Mouse (Mus musculus) hindbrain, embryonic 15.5 days (tissue): Measurements from ENCODE around the gene Olfr561. TPM values are rescaled to one million over a fixed set of nuclear protein-coding genes. Genes with fewer than 3 reads are reported as not detected.

Experiments
- ATAC-seq: fragments of 200-750 bp; cut with Nextera tagmentation; 2 replicates; pipeline ENCODE4 v1.8.0; 2017; ENCODE audit warnings: low read depth, moderate number of reproducible peaks, moderate TSS enrichment; ENCODE audit not compliant: low FRiP score
- H3K27ac ChIP-seq: fragments of 300-500 bp; sonication (generic); replicated peaks from 2 replicates; pipeline ENCODE4 v1.5.1; 2015; ENCODE audit warnings: mild to moderate bottlenecking, inconsistent platforms
- H3K27me3 ChIP-seq: fragments of 300-500 bp; sonication (generic); 2 replicates; pipeline ENCODE4 v1.6.1; 2015; ENCODE audit warnings: control low read depth, inconsistent platforms
- H3K36me3 ChIP-seq: fragments of 300-500 bp; sonication (generic); 2 replicates; pipeline ENCODE4 v1.6.1; 2015; ENCODE audit warnings: control low read depth, inconsistent platforms
- H3K4me1 ChIP-seq: fragments of 300-500 bp; sonication (generic); replicated peaks from 2 replicates; pipeline ENCODE4 v1.6.1; 2015; ENCODE audit warnings: control low read depth, inconsistent platforms
- H3K4me2 ChIP-seq: fragments of 300-500 bp; sonication (generic); 2 replicates; pipeline ENCODE4 v1.6.1; 2015; ENCODE audit warnings: moderate library complexity, mild to moderate bottlenecking, inconsistent platforms
- H3K4me3 ChIP-seq: fragments of 300-500 bp; sonication (generic); 2 replicates; pipeline ENCODE4 v1.5.1; 2015; ENCODE audit warnings: mild to moderate bottlenecking, inconsistent platforms
- H3K9ac ChIP-seq: fragments of 300-500 bp; sonication (generic); 2 replicates; pipeline ENCODE4 v1.6.1; 2015; ENCODE audit warnings: inconsistent platforms
- H3K9me3 ChIP-seq: fragments of 300-500 bp; sonication (generic); 2 replicates; pipeline ENCODE4 v1.6.1; 2016; ENCODE audit warnings: control low read depth, inconsistent platforms
- WGBS: fragments of 180-500 bp; shearing (Covaris S2); methylation state at CpG from one replicate; pipeline ENCODE4 v1.1.7; 2015; 5-methylcytosine and 5-hydroxymethylcytosine counted together
- polyA plus RNA-seq: library from polyadenylated mRNA; unstranded; fragments of >200 nt; fragmentation: Nextera tagmentation; extraction: Ambion mirVana; gene quantifications from 2 replicates; pipeline ENCODE4 v1.2.1, GENCODE M21; 2015

The Olfr561 gene
- polyA plus RNA-seq, result not detected in 2 replicates

DNA sequence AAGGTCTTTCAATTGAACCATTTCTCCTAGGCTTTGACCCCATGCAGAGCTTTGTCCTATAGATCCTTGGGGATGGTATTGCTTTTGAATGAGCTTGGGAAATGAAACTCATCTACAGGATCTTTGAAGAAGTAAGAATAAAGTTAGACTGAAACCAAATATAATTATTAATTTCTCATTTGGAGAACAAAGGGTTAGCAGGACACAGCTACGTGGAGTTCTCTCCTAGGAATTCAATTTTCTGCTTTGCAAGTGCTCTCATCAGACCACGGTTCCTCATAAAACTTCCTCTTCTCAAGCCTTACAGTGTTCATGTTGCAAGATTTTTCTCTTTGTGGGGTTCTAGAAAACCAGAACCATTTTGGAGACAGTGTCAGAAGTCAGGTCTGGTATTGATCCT lies at the start of gene Olfr561:
Gene Olfr561 (plus strand): TSS at position 301 of the 400 bp plus-strand sequence.
- Histone ChIP-seq H3K4me3 (no peak within 1 kb of the TSS), H3K27ac (no peak within 1 kb of the TSS), H3K9me3 (no peaks in the 10 kb centered on the region), H3K4me1 (no peaks in the 10 kb centered on the region), H3K36me3 (no peaks in the 10 kb centered on the region), H3K9ac (no peak within 1 kb of the TSS), H3K4me2 (no peak within 1 kb of the TSS), H3K27me3 (no peaks in the 10 kb centered on the region)
- no peak for ATAC-seq
- 84% methylated on average over 2 of the region's 2 CpGs for WGBS

GRCm38 (mm10) chr7:102727391-102727790 lies 43.6 kb upstream of the Olfr561 start, which contains the start of gene Olfr559:
Gene Olfr559 (minus strand): TSS chr7:102727491.
- Histone ChIP-seq H3K27ac (no peak within 1 kb of the TSS), H3K4me3 (no peak within 1 kb of the TSS), H3K9me3 (no peaks in the 10 kb centered on the region), H3K27me3 (no peaks in the 10 kb centered on the region), H3K9ac (no peak within 1 kb of the TSS), H3K4me2 (no peak within 1 kb of the TSS), H3K4me1 (no peaks in the 10 kb centered on the region), H3K36me3 (no peaks in the 10 kb centered on the region)
- ATAC-seq, result no peak

DNA sequence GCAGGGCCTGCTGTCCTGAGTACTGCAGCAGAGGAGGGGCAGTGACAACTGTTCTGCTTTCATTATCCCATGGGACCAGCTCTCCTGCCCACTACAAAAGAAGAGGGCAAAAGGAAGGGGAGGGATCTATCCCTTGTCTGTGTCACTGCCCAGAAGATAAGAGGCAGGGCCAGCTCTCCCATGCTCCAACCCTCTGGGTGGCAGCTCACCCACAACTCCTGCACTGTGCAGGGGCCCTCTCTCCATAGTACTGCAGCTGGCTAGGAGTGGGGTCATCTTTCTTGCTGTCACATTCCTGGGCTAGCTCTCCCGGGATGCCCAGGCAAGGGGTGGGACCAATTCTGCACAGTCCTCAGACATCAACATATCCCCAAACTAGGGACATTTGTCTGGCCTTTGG lies 37.2 kb upstream of the Olfr561 start:
- H3K4me3 ChIP-seq, result no peak overlapping the region
- peak; percentile 59; the same call in 1 of the 2 replicates for ATAC-seq

DNA sequence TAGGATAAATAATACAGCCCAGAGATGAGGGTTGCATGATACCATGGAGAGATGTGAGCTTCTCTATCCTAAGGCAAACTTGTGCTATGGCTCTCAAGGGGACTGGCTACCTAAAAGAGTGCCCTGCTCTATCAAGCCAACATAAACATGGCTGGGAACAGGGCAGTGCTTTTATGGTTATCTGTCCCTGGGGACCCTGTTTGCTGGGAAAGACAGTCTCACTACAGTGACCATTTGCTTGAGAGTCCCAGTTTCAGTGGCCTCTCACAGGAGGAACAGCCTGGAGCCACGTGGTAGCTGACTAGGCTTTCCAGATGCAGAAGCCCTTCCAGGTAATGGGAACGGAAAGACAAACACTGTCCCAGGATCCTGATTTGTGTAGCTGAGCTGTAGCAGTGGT lies 33.3 kb upstream of the Olfr561 start:
- Histone ChIP-seq H3K4me3 (no peak overlapping the region), H3K4me2 (no peak overlapping the region), H3K9ac (no peak overlapping the region), H3K36me3 (no peaks in the 10 kb centered on the region), H3K9me3 (no peaks in the 10 kb centered on the region), H3K27ac (no peak overlapping the region), H3K27me3 (no peaks in the 10 kb centered on the region), H3K4me1 (no peaks in the 10 kb centered on the region)
- WGBS, result 61% methylated on average over 2 of the region's 2 CpGs
- no peak for ATAC-seq

More for the DNA sequence above, 37.2 kb upstream of the Olfr561 start:
- H3K27me3 ChIP-seq, result no peaks in the 10 kb centered on the region
- H3K27ac ChIP-seq, result no peak overlapping the region
- H3K9me3 ChIP-seq, result no peaks in the 10 kb centered on the region
- no peaks in the 10 kb centered on the region for H3K4me1 ChIP-seq
- 41% methylated on average over 1 of the region's 1 CpGs for WGBS
- H3K4me2 ChIP-seq, result no peak overlapping the region
- H3K9ac ChIP-seq, result no peak overlapping the region
- no peaks in the 10 kb centered on the region for H3K36me3 ChIP-seq

DNA sequence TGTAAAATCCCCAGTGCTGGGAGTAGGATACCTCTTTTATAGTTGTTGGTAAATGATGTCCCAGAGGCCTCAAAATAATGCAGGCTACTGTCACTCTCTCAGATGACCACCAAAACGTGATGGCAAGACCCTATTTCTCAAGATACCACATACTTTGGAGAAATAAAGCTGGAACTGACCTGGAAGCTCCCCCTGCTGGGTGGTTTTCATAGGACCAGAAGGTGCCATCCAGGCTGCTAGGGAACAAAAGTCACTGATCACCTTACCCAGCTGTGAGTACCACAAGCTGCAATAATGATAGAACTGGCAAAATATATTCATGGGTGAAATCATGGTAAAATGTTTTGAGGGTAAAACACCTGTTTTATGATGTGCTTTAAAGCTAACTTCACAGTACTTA lies 18.9 kb upstream of the Olfr561 start:
- WGBS, result 28% methylated on average over 1 of the region's 1 CpGs
- H3K4me1 ChIP-seq, result no peaks in the 10 kb centered on the region
- ATAC-seq, result no peak

GRCm38 (mm10) chr7:102759266-102759665 lies 11.8 kb upstream of the Olfr561 start, which contains the start of the genes Olfr560 and Olfr78:
Gene Olfr560 (minus strand): TSS chr7:102759366.
Gene Olfr78 (minus strand): TSS chr7:102759471.
- Histone ChIP-seq H3K27ac (no peak within 1 kb of the TSS), H3K9me3 (no peaks in the 10 kb centered on the region), H3K27me3 (no peaks in the 10 kb centered on the region), H3K4me2 (no peak within 1 kb of the TSS), H3K4me1 (no peaks in the 10 kb centered on the region), H3K36me3 (no peaks in the 10 kb centered on the region), H3K9ac (no peak within 1 kb of the TSS), H3K4me3 (no peak within 1 kb of the TSS)
- no peak for ATAC-seq
- WGBS, result 76% methylated on average over 4 of the region's 4 CpGs

More for the DNA sequence above, 18.9 kb upstream of the Olfr561 start:
- Histone ChIP-seq H3K4me3 (no peak overlapping the region), H3K27ac (no peak overlapping the region), H3K4me2 (no peak overlapping the region), H3K27me3 (no peaks in the 10 kb centered on the region), H3K36me3 (no peaks in the 10 kb centered on the region), H3K9me3 (no peaks in the 10 kb centered on the region), H3K9ac (no peak overlapping the region)

DNA sequence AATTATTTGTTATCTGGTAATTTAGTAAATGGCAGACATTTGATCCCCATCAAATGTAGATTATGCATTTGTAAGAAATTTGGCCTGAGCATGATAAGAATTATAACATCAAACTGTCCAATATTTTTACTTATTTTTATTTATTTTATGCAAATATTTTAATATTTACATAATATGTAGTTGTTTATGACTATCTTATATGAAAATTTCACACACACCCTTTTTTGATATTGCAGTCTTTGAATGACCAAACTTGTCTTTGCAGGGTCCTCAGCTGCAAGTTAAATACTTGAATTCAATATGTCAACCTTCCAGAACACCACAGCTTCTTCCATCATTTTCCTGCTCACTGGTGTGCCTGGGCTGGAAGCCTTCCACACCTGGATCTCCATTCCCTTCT lies 32.2 kb downstream of the Olfr561 start, which contains the start of gene Olfr564:
Gene Olfr564 (plus strand): TSS at position 301 of the 400 bp plus-strand sequence.
- Histone ChIP-seq H3K4me2 (no peak within 1 kb of the TSS), H3K4me3 (no peak within 1 kb of the TSS), H3K27me3 (no peaks in the 10 kb centered on the region), H3K9ac (no peak within 1 kb of the TSS), H3K36me3 (no peaks in the 10 kb centered on the region), H3K4me1 (no peaks in the 10 kb centered on the region), H3K27ac (no peak within 1 kb of the TSS), H3K9me3 (no peaks in the 10 kb centered on the region)
- ATAC-seq, result no peak

Other genes with a start within 250 kb of the Olfr561 start
- not detected in 2 replicates for gene Olfr547, start 236.5 kb upstream of the Olfr561 start, polyA plus RNA-seq
- gene Olfr548-ps1, start 230.3 kb upstream of the Olfr561 start, polyA plus RNA-seq, result not detected in 2 replicates
- not detected in 2 replicates for gene Olfr549, start 221.4 kb upstream of the Olfr561 start, polyA plus RNA-seq
- gene Trim21, start 205.7 kb upstream of the Olfr561 start, polyA plus RNA-seq, result 0.25 and 0.26 TPM in 2 replicates
- not detected in 2 replicates for gene Olfr550, start 199.8 kb upstream of the Olfr561 start, polyA plus RNA-seq
- not detected in 2 replicates for gene Olfr551, start 179.3 kb upstream of the Olfr561 start, polyA plus RNA-seq
- gene Olfr552, start 173.5 kb upstream of the Olfr561 start, polyA plus RNA-seq, result 0.04 TPM in 1 of 2 replicates, not detected in the other
- gene Olfr553, start 153.0 kb upstream of the Olfr561 start, polyA plus RNA-seq, result not detected in 2 replicates
- not detected in 2 replicates for gene Olfr554, start 132.8 kb upstream of the Olfr561 start, polyA plus RNA-seq
- gene Olfr555, start 112.4 kb upstream of the Olfr561 start, polyA plus RNA-seq, result not detected in 2 replicates
- not detected in 2 replicates for gene Olfr556, start 106.3 kb upstream of the Olfr561 start, polyA plus RNA-seq
- gene Trim68, start 83.9 kb upstream of the Olfr561 start, polyA plus RNA-seq, result 6.5 and 7.0 TPM in 2 replicates
- not detected in 2 replicates for gene Olfr557, start 75.3 kb upstream of the Olfr561 start, polyA plus RNA-seq
- 0.13 and 0.14 TPM in 2 replicates for gene Olfr558, start 69.0 kb upstream of the Olfr561 start, polyA plus RNA-seq
- gene Olfr33, start 52.2 kb upstream of the Olfr561 start, polyA plus RNA-seq, result not detected in 2 replicates
- gene Olfr559, start 43.7 kb upstream of the Olfr561 start, polyA plus RNA-seq, result not detected in 2 replicates
- not detected in 2 replicates for gene Olfr560, start 11.9 kb upstream of the Olfr561 start, polyA plus RNA-seq
- gene Olfr78, start 11.8 kb upstream of the Olfr561 start, polyA plus RNA-seq, result 0.12 TPM in 1 of 2 replicates, not detected in the other
- not detected in 2 replicates for gene Olfr564, start 32.3 kb downstream of the Olfr561 start, polyA plus RNA-seq
- not detected in 2 replicates for gene Olfr566, start 87.5 kb downstream of the Olfr561 start, polyA plus RNA-seq
- gene Olfr568, start 105.9 kb downstream of the Olfr561 start, polyA plus RNA-seq, result not detected in 2 replicates
- not detected in 2 replicates for gene Olfr569, start 119.7 kb downstream of the Olfr561 start, polyA plus RNA-seq
- 0.14 TPM in 1 of 2 replicates, not detected in the other for gene Olfr570, start 123.4 kb downstream of the Olfr561 start, polyA plus RNA-seq
- not detected in 2 replicates for gene Olfr571, start 146.3 kb downstream of the Olfr561 start, polyA plus RNA-seq
- gene Olfr572, start 153.2 kb downstream of the Olfr561 start, polyA plus RNA-seq, result not detected in 2 replicates
- gene Olfr573-ps1, start 171.4 kb downstream of the Olfr561 start, polyA plus RNA-seq, result not detected in 2 replicates
- not detected in 2 replicates for gene Olfr574, start 177.2 kb downstream of the Olfr561 start, polyA plus RNA-seq
- not detected in 2 replicates for gene Olfr575, start 187.6 kb downstream of the Olfr561 start, polyA plus RNA-seq
- gene Olfr576, start 191.4 kb downstream of the Olfr561 start, polyA plus RNA-seq, result not detected in 2 replicates
- gene Olfr577, start 204.7 kb downstream of the Olfr561 start, polyA plus RNA-seq, result not detected in 2 replicates
- gene Olfr578, start 218.1 kb downstream of the Olfr561 start, polyA plus RNA-seq, result not detected in 2 replicates